Mouse (Mus musculus): Measurements from ENCODE around the gene Rogdi.
A peak's percentile ranks its signal among the peaks of the same experiment; 100 is the strongest.

Gene Rogdi

DNA sequence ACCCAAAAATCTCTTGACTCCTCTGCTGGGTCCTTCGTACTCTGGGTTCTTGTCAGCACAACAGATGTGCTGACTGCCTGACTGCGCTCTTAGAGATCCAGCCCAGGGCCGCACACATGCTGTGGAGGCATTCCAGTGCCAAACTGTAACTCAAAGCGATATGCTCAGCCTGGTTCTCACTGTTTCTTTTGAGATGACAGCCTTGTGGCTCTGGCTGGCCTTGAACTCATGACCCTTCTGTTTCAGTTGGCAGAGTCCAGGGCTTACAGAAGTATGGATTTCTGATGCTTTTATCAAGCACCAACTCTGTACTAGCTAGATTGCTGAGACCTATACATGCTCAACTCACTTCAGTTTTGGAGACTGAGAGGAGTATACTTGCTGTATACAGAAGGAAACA lies 20.1 kb downstream of the Rogdi start:
- DNase-seq (ENCODE audit: low read depth, low spot score): no peak

GRCm38 (mm10) chr16:4984717-4985116 lies 28.6 kb downstream of the Rogdi start:
- no peak for DNase-seq (ENCODE audit: low read depth, low spot score)

DNA sequence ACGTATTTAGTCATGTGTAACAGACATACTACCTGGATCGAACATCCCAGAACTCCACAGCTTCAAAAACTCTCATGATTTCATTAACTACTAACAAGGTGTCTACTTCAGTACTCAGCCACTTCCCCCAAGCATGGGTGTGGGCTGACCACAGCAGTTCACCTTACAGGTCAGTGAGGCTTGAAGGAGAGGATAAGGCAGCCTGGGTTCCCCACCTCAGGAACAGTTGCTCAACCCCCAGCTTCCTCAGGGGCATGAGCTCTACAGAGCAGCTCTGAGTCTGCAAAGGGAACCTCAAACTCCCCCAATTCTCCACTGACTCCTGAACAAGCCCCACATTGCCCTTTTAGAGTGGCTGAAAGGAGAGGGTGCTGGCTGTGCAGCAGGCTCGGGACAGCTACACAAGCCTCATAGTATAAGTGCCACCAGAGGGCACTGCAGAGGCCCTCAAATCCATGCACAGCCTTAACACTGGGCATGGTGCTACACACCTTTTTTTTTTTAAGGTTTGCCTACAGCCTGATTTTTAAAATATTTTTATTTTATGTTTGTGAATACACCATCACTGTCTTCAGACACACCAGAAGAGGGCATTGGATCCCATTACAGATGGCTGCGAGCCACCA lies 33.5 kb downstream of the Rogdi start:
- DNase-seq (ENCODE audit: low read depth, low spot score): peak; percentile 28

- DNase-seq (ENCODE audit: low read depth, low spot score): no peak
These were observed 34.9 kb downstream of the Rogdi start for GRCm38 (mm10) chr16:4978275-4979051.

GRCm38 (mm10) chr16:4976180-4976579 lies 37.2 kb downstream of the Rogdi start:
- DNase-seq (ENCODE audit: low read depth, low spot score): no peak

- no peak for DNase-seq (ENCODE audit: low read depth, low spot score)
These were observed 38.8 kb downstream of the Rogdi start for GRCm38 (mm10) chr16:4974521-4974920.

DNA sequence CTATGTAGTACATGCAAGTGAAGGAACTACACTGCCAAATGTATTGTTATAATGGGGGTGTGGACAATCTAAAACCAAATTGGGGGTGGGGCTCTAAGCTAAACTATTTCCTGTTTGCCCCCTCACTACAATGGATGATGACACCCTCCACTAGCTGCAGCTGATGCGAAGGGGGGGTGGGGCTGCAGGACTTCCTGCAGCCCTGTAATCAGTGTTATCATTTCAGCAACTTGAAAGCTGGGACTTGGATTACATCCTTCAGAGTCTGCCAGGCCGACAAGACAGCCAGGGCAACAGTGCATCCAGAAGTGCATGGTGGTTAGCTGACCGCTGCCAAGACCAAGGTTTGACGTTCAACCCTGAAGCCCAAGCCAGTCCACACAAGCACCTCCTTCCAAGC lies 41.7 kb downstream of the Rogdi start:
- DNase-seq (ENCODE audit: low read depth, low spot score): no peak

DNA sequence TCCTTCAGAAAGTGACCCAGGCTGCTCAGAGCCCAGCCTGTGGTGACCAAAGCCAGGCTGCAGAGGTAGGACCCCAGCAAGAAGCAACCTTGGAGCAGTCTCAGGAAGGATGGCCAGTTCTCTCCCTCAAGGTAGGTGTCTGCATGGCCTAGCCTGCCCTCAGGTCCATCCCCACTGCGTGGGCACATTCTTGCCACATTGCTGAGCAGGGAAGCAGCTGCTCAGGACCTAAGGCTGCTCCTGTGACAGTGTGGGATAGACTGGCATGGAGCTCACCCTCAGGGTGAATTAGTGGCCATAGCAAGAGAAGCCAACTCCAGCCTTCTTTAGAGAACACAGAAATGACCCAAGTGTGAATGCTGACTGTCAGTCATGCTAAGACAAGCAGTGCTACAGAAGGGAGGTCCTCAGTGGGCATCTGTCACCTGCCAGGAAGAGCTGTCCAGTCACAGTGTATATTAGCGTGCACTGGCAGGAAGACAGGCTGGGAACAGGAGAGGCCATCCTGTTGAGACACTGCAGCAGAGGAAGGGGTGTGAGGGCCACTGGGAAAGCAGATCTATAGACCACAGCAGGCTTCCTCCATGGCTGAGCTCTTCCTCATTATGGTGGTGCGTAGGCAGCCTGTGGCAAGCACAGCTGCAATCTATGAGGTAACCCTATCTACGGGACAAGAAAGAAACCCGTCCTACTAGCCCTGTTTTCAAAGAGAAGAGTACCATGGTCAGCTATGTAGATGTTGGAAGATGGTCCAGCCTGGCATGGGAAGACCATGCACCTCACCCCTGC lies 44.1 kb downstream of the Rogdi start:
- no peak for DNase-seq (ENCODE audit: low read depth, low spot score)

GRCm38 (mm10) chr16:4968426-4968825 lies 44.9 kb downstream of the Rogdi start:
- no peak for DNase-seq (ENCODE audit: low read depth, low spot score)

GRCm38 (mm10) chr16:4965392-4966129 lies 47.8 kb downstream of the Rogdi start:
- no peak for DNase-seq (ENCODE audit: low read depth, low spot score)

- DNase-seq (ENCODE audit: low read depth, low spot score): no peak
These were observed 48.5 kb downstream of the Rogdi start for GRCm38 (mm10) chr16:4964731-4965391.

DNA sequence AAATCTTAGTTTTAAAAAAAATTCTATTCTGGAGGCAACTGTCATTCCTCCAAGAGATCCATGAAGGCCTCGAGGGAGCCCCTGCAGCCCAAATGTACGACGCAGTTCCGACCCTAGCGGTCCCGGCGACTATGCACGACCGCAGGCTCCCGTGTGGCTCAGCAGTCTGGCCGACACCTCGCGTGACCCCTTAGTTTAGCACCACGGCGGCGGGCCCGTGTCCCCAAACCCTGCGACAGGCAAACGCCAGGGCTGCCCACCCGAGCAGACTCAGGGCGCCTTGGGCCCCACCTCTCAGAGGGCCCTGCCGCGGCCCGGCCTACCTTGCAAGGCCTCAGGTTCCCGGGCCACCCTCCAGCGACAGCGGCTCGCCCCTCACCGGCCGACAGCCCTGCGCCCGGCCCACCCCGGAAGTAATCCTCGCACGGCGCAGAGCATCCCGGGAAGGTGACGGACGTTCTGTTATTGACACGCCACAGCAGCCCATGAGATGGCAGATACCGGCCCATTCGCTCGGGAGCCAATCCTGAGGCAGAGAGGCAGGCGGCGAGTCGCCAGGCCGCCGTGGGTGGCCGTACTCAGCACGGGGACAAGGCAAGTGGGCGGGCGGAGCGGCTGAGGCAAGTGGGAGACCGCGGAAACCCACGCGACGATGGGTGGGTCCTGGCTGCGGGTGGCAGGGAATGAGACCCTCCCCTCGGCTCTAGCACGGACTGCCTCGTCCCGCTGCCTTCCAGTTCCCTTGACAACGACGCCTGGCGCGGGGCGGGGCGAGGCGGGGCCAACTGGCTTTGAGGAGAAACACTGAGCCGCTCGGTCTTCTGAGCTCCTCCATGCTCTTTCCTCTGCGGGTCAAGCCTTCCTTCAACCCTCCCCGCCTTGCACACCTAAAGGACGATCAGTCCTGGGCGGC lies 49.3 kb downstream of the Rogdi start, which contains the start of gene Anks3:
TSS of gene Anks3 (minus strand) at position 409 of the 913 bp plus-strand sequence.
- peak; percentile 89 for DNase-seq (ENCODE audit: low read depth, low spot score)

DNA sequence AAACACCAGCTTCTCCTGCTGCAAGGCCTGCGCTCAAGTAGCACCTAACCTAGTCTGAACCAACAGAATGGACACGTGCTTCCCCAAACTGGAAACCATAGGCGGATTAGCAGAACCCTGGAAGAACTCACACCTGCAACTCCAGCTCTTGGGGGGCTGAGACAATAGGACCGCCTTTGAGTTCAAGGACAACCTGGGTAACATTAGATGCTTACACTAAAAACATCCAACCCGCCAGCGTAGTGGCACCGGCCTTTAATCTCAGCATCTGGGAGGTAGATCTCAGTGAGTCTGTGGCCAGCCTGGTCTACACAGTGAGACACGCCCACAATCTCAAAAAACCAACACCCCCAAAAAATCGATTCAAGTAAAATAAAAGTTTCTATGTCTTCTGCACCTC lies 50.0 kb downstream of the Rogdi start:
- DNase-seq (ENCODE audit: low read depth, low spot score): no peak

GRCm38 (mm10) chr16:4960260-4960659 lies 53.1 kb downstream of the Rogdi start:
- DNase-seq (ENCODE audit: low read depth, low spot score): no peak

Measured in retina, postnatal 7 days (tissue).